Comparison of ENCODE assay signal across 11 mouse cellular contexts in the genomic region with DNA sequence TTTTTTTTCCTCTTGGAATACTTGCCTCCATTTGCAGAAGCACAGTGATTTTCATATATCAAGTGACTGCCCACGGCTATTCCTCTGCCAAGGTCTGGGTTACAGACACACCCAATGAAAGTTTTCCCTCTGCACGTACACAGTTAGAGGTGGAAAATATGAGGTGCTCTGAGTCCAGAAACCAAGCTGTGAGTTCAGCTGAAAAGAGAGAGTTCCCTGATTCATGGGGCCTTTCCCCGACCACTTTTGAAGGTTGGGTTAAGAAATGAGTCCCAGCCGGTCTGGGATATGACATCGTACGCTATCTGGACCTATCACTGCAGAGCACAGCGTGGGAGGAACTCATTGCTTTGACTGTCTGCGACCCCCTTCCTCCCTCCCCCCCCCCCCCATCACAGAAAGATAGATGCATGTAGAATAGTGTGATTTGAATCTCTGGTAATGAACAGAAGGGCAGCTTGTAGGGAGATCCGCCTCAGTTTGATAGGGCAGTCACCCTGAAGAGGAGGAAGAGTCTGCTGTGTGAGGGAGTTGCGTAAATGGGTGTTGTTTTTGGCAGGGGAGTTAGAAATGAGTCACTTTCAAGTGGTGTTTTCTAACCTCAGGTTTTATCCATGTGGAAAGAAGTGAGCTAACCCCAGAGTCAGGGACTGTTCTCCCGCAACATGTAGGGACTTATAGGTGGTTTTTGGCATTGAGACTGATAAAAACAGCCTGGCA.
DNase-seq lines count a peak whose midpoint lies in the region; ATAC-seq and TF ChIP-seq lines count a peak whose summit lies in the region.
"Had no signal": no experiment of that assay in that cellular context is flagged by ENCODE, and none has a peak within 500 bp of the region (broad histone marks: within the 10 kb centered on the region; RNA-seq: fewer than 3 reads in every experiment).

No protein-coding gene starts in this region.

- H3K27me3 ChIP-seq in ES-Bruce4 (ENCODE audit: control insufficient read depth, insufficient read depth, low read length, poor library complexity, severe bottlenecking): no peaks in the 10 kb centered on the region
- no peaks in the 10 kb centered on the region for H3K27me3 ChIP-seq in heart, embryonic 12.5 days (replicated peaks)
- no peaks in the 10 kb centered on the region for H3K27me3 ChIP-seq in lung, embryonic 15.5 days
- H3K27me3 ChIP-seq in midbrain, embryonic 16.5 days (ENCODE audit: control insufficient read depth, insufficient read depth, low read depth, low read length): no peaks in the 10 kb centered on the region

- WGBS in heart, embryonic 12.5 days: 39% methylated on average over 11 of the region's 11 CpGs
- 48% methylated on average over 11 of the region's 11 CpGs for WGBS in lung, embryonic 15.5 days
- 77% methylated on average over 11 of the region's 11 CpGs for whole genome bisulfite sequencing in midbrain, embryonic 16.5 days

- H3K36me3 ChIP-seq in ES-Bruce4 (ENCODE audit: control insufficient read depth, insufficient read depth, low read length, poor library complexity, severe bottlenecking): no peaks in the 10 kb centered on the region
- peaks cover 10% of the 10 kb centered on the region; the same call in 1 of the 2 replicates for H3K36me3 ChIP-seq in heart, embryonic 12.5 days
- no peaks in the 10 kb centered on the region for H3K36me3 ChIP-seq in lung, embryonic 15.5 days
- H3K36me3 ChIP-seq in midbrain, embryonic 16.5 days (ENCODE audit: control insufficient read depth, insufficient read depth, low read length): no peaks in the 10 kb centered on the region

- no peak overlapping the region for H3K4me3 ChIP-seq in ES-Bruce4 (ENCODE audit: low read depth, low read length)
- H3K4me3 ChIP-seq in heart, embryonic 12.5 days: no peak overlapping the region
- H3K4me3 ChIP-seq in lung, embryonic 15.5 days: no peak overlapping the region
- H3K4me3 ChIP-seq in midbrain, embryonic 16.5 days (ENCODE audit: low read depth, low read length): no peak overlapping the region
- H3K4me3 ChIP-seq: erythroblast, embryonic 14.5 days had no signal

- peak; percentile 54; the same call in 1 of the 2 replicates for ATAC-seq in heart, embryonic 12.5 days (ENCODE audit: insufficient number of reproducible peaks, low FRiP score)
- ATAC-seq in lung, embryonic 15.5 days (ENCODE audit: borderline replicate concordance, extremely low read depth, low FRiP score, low TSS enrichment): no peak
- no peak for ATAC-seq in midbrain, embryonic 16.5 days
- ATAC-seq in cerebellum, adult (ENCODE audit: insufficient number of reproducible peaks, low FRiP score, low TSS enrichment): no peak

- 0 out of 2 replicates have a peak overlapping the region, but pooled peaks have one; percentile 11 for H3K27ac ChIP-seq in ES-Bruce4 (ENCODE audit: insufficient read depth, low read length)
- peak overlapping the region; percentile 74 for H3K27ac ChIP-seq in heart, embryonic 12.5 days (ENCODE audit: poor library complexity, severe bottlenecking)
- H3K27ac ChIP-seq in lung, embryonic 15.5 days: peak overlapping the region; percentile 50
- no peak overlapping the region for H3K27ac ChIP-seq in midbrain, embryonic 16.5 days (ENCODE audit: low read length)
- H3K27ac ChIP-seq: macrophage had no signal

- TF ChIP-seq EP300 in ES-Bruce4 (IDR thresholded peaks at IDR 0.05; ENCODE audit: insufficient read depth, low read depth, low read length): no peak

- no peak for TF ChIP-seq POLR2A in ES-Bruce4 (IDR thresholded peaks at IDR 0.05; ENCODE audit: insufficient read depth, low read length)

- H3K4me2 ChIP-seq in heart, embryonic 12.5 days: no peak overlapping the region
- H3K4me2 ChIP-seq in lung, embryonic 15.5 days: no peak overlapping the region
- no peak overlapping the region for H3K4me2 ChIP-seq in midbrain, embryonic 16.5 days (ENCODE audit: low read length)

- no peak overlapping the region for H3K9ac ChIP-seq in ES-Bruce4 (ENCODE audit: low read depth, poor library complexity, severe bottlenecking)
- no peak overlapping the region for H3K9ac ChIP-seq in heart, embryonic 12.5 days
- H3K9ac ChIP-seq in lung, embryonic 15.5 days: no peak overlapping the region
- no peak overlapping the region for H3K9ac ChIP-seq in midbrain, embryonic 16.5 days (ENCODE audit: low read depth, low read length)

- no peak for TF ChIP-seq CTCF in ES-Bruce4 (IDR thresholded peaks at IDR 0.05; ENCODE audit: low read depth, low read length)

- peaks cover 2% of the 10 kb centered on the region for H3K4me1 ChIP-seq in ES-Bruce4 (ENCODE audit: control insufficient read depth, insufficient read depth, low read length)
- peaks cover 44% of the 10 kb centered on the region for H3K4me1 ChIP-seq in heart, embryonic 12.5 days (replicated peaks)
- peaks cover 32% of the 10 kb centered on the region for H3K4me1 ChIP-seq in lung, embryonic 15.5 days
- peaks cover 5% of the 10 kb centered on the region; the same call in 1 of the 2 replicates for H3K4me1 ChIP-seq in midbrain, embryonic 16.5 days (ENCODE audit: control insufficient read depth, insufficient read depth, low read length)

- DNase-seq in adrenal gland, adult 8-10 months: peak; percentile 62
- DNase-seq in adrenal gland, postnatal 25 days: no peak
- DNase-seq in thymus, postnatal 36 days: no peak
- DNase-seq: thymus, postnatal 25 days had no signal

- H3K9me3 ChIP-seq in ES-Bruce4 (replicated peaks; ENCODE audit: control insufficient read depth, insufficient read depth, low read length, poor library complexity, severe bottlenecking): peaks cover under 1% of the 10 kb centered on the region
- no peaks in the 10 kb centered on the region for H3K9me3 ChIP-seq in heart, embryonic 12.5 days (replicated peaks)
- no peaks in the 10 kb centered on the region for H3K9me3 ChIP-seq in lung, embryonic 15.5 days
- no peaks in the 10 kb centered on the region for H3K9me3 ChIP-seq in midbrain, embryonic 16.5 days (replicated peaks; ENCODE audit: control insufficient read depth, low read length, poor library complexity, severe bottlenecking)
